Mouse (Mus musculus) ES-CJ7 (cell line): ENCODE data around the gene Fgf22.

ENCODE experiments used
- DNase-seq: peaks from one replicate; pipeline ENCODE4 v3.0.0; 2011; ENCODE audit warnings: low read depth, low spot score

The Fgf22 gene

DNA sequence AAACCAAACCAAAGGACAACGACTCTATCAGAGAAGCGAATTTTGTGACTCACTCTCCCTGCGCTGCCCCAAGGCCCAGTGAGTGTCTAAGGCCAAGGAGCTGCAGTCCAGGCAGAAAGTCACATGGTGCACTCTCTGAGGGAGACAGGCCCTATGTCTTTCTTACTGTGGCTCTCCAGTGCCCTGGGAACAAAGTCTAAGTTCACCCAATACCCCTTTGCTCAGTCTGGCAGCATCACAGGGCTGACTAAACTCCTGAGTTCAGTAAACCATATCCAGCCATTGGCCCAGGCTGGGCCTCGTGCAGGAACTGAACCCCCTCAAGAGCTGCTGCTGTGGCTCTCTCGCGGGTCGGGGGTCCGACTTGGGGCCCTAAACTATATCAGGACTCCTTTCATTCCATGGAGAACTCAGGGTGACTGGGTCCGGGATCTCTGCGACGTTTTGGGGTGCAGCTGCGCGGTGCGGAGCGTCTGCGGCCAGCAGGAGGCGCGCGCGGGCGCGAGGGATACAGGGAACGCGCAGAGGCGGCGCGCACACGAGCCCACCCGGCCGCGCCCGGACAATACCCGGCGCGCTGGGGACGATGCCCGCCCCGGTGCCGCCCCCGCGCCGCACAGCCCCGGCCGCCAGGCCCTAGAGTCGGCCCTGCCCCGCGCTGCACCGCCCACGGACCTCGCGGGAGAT, 38.3 kb downstream of the Fgf22 start, which contains the start of gene Palm:
TSS of gene Palm (plus strand) at position 522 of the 687 bp plus-strand sequence.
- peak; percentile 48 for DNase-seq

DNA sequence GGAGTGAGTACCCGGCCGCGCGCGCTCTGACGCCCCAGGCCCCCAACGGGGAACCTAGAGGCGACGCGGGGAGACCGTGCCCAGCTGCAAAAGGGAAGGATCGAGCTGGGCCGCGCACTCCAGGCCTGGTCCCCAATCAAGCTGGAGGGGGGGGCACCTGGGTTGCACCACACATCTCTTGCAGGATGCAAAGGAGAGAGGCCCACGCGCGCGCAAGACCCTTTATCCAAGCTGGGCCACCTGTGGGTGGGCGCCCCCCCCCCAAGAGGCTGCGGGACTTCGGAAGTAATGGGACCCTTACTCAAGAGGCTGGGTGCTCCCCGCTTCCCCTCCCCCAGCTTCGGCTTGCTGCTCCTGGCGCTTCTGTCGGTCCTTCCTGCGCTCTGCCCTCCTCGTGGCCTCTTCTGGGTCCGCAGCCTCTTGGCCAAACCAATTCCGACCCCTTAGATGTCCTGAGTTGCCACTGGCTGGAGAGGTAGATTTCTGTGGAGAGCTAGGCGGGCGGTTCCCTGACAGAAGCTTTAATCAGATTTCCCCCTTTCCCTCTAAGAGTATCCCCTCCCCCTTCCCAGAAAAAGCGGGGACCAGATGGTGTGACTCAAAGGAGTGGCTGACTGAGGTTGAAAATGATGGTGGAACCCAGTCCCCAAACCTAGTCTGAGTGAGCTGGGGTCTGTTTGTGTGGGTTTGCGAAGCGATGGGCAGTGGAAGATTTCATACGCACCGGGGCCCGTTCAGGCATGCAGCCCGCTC, 39.0 kb downstream of the Fgf22 start:
- DNase-seq: no peak

DNA sequence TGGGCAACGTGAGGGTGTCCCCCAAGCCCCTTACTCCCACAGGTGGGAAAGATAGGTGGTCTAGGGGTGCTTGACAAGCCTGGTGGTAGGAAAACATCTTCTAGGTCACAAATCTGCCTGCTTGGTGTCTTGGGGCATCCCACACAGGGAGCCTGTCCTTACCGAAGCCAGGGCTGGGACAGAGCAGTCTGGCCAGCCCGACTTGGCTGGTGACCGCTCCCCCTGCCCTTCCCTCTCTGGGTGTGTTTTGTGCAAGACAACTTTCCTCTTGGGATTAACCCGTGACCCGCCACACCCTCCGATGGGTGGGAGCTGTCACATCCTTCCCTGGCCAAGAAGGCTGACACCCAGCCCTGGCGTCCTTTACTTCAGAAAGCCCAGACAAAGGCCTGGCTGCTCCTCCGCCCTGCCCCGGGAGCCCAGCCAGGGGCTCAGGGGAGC, 39.6 kb downstream of the Fgf22 start:
- no peak for DNase-seq

DNA sequence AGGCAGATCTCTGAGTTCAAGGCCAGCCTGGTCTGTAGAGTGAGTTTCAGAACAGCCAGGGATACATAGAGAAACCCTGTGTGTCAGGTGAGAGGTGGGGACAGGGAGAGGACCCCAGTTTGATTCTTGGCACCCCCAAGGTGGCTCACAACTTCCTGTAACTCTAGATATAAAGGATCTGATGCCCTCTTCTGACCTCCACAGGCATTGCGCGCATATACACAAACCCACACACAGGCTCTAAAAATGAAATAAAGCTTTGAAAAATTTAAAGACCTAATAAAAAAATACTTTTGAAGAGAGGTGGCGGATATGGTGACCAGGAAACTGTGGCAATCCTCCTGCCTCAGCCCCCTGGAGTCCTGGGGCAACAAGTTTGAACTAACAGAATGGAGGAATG, 41.0 kb downstream of the Fgf22 start:
- no peak for DNase-seq

DNA sequence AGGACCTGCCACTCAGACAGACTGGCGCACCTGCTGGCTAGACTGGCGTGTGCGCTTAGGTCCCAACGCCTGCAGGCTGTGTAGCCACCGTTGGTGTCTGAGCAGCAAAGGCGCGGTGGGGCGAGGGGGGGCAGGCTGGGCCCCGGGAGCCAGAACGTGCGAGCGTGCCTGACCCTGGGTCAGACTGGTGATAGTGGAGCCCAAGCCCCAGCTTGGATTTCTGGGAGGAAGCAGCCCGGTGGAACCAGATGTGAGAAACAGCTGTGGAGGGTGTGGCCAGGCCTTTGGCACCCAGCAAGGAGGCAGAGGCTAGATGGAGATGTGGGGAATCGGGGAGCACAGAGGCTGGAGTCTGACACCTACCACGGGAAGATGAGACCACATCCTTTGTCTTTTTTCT, 42.5 kb downstream of the Fgf22 start:
- DNase-seq: no peak

DNA sequence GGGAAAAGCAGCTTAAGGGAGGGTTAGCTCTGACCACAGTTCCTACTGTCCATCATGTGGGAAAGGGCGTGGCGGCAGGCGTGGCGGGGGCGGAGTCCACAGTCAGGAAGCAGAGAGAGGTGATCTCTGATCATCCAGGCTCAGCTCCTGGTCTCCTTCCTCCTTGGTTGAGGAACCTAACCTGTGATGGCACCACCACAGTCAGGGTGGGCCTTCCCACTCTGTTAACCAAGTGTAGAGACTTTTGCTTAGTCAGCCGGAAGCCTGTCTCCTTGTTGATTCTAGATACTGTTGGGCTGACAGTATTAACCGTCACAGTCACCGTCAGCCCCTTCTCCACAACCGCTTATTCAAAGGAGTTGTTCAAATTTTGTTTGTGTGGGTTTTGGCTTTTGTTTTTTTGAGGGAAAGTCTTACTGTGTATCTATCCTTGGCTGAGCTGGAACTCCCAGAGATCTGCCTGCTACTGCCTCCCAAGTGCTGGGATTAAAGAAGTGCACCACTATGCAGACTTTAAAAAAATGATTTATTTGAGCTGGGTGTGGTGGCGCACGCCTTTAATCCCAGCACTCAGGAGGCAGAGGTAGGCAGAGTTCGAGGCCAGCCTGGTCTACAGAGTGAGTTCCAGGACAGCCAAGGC, 43.5 kb downstream of the Fgf22 start:
- no peak for DNase-seq

DNA sequence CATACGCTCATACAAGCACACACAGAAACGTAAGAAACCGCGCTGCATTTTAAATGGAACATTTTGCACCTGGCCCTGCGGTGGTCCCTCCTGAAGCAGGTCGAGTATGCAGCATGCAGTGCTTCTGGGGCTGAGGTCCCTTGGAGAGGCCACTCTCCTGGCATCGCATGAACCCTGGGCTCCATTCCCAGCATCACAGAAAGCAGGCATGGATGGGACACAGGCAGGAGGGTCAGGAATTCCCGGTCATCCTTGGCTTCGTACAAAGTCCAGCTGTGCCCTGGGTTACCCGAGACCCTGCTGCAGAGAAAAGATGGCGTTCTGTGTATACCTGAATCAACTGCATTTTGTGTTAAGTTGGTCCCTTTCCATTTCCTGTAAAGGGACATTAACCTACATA, 45.6 kb downstream of the Fgf22 start:
- no peak for DNase-seq

DNA sequence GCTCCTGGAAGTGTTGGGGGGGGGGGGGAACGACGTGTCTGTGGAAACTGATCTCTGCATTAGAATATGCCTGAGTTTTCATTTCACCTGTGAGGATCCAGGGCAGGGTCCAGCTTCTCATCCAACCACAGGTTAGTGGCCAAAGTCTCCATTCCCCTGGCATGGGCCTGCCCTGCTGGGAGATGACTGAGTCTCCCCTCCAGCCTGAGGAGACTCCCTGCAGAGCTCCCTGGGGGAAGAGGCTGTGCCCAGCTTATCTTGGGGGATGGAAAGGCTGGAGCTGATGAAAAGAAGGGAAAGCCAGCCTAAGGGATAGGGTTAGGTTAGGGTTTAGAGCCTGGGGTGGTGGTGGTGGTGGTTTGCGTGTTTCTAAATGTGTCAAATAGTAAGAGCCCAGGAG, 47.0 kb downstream of the Fgf22 start:
- DNase-seq: no peak

DNA sequence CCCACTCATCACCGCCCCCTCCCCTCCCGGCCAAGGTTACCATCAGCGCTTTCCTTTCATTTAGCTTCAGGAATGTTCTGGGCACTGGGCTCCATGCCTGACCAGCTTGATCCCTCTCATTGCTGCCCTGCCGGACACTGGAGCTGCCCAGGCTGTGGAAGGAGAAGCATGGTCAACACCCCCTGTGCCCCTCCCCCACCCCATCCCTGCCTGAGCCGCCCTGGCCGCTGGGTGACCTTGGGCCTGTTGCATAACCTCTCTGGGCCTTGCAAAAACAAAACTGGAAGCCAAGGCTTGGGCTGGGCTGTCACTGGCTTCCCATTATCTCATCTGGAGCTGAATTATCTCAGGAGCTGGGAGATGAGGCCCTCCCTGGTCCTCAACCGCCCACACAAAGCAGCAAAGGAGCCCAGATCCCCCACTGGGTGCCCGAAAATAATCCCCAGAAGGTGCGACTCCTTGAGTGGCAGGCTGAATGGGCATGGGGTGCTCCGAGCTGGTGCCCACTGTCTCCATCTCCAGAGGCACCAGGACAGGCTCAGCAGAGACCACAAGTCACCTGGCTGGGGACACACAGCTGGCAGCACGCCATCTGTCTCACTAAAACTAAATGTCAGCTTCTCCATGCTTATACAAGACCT, 47.6 kb downstream of the Fgf22 start:
- peak; percentile 70 for DNase-seq

DNA sequence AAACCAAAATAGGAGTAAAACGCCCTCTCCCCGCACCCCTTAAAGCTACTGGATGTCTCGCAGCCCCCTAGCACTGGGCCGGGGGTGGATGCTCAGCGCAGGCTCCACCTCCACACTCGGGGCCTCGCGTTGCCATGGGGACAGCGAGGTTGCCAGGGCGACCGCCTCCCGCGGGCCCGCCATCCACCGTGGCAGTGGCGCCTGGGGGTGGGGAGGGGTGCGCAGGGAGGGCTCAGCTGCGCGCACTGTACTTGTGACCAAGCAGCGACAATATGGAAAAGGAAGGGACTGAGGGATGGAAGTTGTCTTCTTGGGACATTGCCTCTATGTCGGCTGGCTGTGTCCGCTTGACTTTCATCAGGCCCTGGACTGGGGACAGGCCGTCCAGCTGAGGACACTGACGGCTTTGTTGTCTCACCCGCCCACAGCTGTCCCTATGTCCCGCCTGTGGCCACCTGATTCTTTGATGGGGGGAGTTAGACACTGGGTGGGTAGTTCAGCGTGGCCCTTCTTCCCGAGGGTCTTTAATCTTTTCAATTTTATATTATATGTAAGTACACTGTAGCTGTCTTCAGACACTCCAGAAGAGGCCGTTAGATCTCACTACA, 48.9 kb downstream of the Fgf22 start:
- peak; percentile 73 for DNase-seq

DNA sequence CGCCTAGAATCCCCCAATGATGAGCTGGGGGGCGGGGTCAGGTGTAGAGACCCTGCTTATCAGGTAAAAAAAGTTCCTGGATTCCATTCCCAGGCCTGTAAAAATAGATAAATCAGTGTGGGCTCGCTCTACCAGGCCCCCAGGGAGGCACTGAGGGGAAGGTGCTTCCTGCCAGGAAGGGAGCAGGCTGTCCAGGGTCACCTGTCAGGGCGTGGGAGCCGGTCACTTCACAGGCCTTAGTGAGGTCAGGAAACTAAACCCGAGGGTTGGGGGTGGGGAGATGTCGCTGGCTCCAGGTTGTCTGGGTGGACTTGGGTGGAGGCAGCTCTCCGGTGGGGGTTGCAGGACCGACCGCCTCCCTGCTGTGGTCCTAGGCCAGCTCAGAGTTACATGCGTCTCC, 50.8 kb downstream of the Fgf22 start:
- DNase-seq: no peak

DNA sequence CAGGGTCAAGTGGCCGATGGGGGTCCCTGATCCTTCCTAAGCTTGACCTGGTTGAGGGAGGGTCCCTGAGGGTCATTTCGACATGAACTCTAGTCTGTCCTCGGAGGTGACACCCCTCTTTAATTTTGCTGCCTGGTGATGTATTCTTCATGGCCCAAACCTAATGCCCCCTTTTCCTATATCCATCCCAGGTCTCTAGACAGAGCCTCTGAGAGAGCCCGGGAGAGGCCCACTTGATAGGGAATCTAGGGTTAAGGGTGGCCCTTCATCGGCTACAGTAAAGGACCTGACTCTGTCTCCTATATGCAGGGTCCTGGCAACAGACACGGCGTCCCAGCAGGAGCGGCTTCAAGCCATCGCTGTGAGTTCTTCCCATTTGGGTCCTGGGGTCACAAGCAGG, 51.5 kb downstream of the Fgf22 start:
- DNase-seq: no peak

DNA sequence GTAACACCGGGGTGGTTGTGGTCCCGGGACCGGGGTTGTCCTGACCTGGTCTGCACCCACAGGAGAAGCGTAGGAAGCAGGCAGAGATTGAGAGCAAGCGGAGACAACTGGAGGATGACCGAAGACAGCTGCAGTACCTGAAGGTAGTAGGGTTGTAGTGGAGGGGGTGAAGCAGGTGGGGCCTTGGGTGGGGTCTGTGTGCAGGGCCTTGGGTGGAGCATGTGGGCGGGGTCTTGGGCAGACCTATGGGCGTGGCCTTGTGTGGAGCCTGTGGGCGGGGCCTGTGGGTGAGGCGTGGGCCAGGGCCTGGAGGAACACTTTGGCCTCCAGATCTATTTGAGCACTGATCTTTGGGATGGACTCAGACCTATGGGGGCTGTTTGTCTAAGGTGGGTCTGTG, 52.1 kb downstream of the Fgf22 start:
- DNase-seq: peak; percentile 69

DNA sequence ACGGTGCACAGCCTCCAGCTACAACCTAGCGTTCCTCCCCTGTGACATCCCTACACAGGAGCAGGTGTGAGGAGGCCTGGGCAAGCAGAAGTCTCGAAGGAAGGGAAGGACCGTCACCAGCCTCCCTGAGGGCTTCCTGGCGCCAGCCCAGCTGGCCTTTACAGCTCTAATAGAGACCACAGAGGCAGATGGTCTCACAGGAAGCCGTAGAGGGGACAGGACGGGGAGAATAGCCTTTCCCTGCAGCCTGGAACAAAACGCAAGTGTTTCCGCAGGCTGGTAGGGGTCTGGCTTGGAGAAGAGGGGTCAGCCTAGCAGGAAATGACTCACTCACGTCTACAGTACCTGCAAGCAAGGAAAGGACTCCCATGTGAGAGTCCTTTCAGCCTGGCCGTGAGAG, 53.0 kb downstream of the Fgf22 start:
- no peak for DNase-seq
